Mouse (Mus musculus): Measurements from ENCODE around the gene Gpc3. TPM values are rescaled to one million over a fixed set of nuclear protein-coding genes. Genes with fewer than 3 reads are reported as not detected.

Gpc3 gene
- 524 and 545 TPM in 2 replicates for polyA plus RNA-seq (2014; fragmentation: Nextera tagmentation; extraction: Ambion mirVana)

DNA sequence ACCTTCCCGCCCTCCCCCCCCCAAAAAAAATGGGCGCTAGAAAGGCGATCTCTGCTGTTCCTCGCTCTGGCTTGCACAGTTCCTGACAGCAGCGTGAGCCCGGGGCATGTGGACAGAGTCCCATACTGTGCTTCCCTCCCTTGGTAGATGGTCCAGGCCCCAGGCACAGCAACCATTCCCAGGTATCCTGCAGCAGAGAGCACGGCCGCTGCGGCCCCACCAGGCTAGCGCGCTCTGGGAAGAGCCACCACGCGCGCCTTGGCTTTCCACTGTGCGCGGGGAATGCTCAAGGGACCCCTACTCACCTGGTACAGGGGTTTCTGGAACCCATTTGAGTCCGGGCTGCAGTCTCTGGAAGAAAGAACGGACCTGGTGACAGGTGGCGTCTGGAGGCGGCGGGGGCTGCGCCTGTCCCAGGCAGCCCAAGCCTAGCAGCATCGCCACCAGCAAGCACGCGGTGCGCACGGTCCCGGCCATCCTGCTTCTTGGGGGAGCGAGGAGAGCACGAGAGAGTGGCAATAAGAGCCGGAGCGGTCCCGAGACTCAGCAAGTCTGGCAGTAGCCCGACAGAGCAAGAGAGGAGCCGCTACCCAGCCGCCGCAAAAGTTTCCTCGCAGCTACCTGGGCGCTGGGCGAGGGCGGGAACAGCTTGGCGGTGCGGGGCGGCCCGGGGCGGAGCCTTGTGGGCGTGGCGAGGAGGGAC, at the start of gene Gpc3:
Gpc3 (minus strand) TSS at position 623 of the 703 bp plus-strand sequence.
- Histone ChIP-seq H3K36me3 (ENCODE audit: control insufficient read depth, insufficient read depth, low read length) (no peaks in the 10 kb centered on the region), H3K9ac (ENCODE audit: low read depth, low read length) (peak within 1 kb of the TSS; percentile 70), H3K4me2 (peak within 1 kb of the TSS; percentile 61), H3K27me3 (replicated peaks; ENCODE audit: control insufficient read depth, insufficient read depth, low read length) (no peaks in the 10 kb centered on the region; the same call in none of the 2 replicates), H3K4me1 (replicated peaks; ENCODE audit: control insufficient read depth, insufficient read depth, low read length) (no peaks in the 10 kb centered on the region; the same call in 1 of the 2 replicates), H3K27ac (ENCODE audit: low read depth, low read length) (peak within 1 kb of the TSS; percentile 70), H3K4me3 (ENCODE audit: low read depth, low read length) (peak within 1 kb of the TSS; percentile 58), H3K9me3 (ENCODE audit: control insufficient read depth, low read length) (no peaks in the 10 kb centered on the region)
- ATAC-seq (replicated peaks; ENCODE audit: low FRiP score) (peak; percentile 88), DNase-seq (ENCODE audit: low spot score) (peak; percentile 80)
- WGBS: 13% methylated on average over 43 of the region's 48 CpGs

DNA sequence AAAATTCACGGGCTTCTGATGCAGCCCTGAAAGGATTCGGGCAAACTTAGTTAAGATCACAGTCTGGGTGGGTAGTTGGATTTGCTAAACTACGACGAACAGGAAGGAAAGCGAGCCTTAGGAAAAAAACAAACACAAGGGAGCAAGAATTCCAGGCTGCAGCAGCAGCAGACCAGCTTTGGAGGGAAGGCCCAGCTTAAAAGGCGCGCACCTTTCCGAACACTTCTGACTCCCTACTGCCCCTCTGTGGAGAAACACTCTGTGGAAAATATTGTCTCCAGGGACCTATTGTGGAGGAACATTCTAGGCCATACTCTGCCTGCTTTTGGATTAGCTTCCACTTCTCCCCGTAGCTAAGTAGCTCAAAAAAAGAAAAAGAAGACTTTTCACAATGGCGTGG, 38.2 kb upstream of the Gpc3 start:
- H3K27ac ChIP-seq (ENCODE audit: low read depth, low read length): peak overlapping the region; percentile 71
- no peaks in the 10 kb centered on the region for H3K4me1 ChIP-seq (replicated peaks; ENCODE audit: control insufficient read depth, insufficient read depth, low read length)
- no peaks in the 10 kb centered on the region for H3K36me3 ChIP-seq (ENCODE audit: control insufficient read depth, insufficient read depth, low read length)
- H3K27me3 ChIP-seq (replicated peaks; ENCODE audit: control insufficient read depth, insufficient read depth, low read length): no peaks in the 10 kb centered on the region
- 24% methylated on average over 10 of the region's 10 CpGs for WGBS
- ATAC-seq (replicated peaks; ENCODE audit: low FRiP score): no peak; the same call in 1 of the 2 replicates
- H3K9me3 ChIP-seq (ENCODE audit: control insufficient read depth, low read length): no peaks in the 10 kb centered on the region
- no peak overlapping the region for H3K9ac ChIP-seq (ENCODE audit: low read depth, low read length)
- no peak for DNase-seq (ENCODE audit: low spot score)
- no peak overlapping the region for H3K4me3 ChIP-seq (ENCODE audit: low read depth, low read length)
- peak overlapping the region; percentile 49 for H3K4me2 ChIP-seq

GRCm38 (mm10) chrX:52651472-52651948, 37.8 kb upstream of the Gpc3 start:
- Histone ChIP-seq H3K4me1 (replicated peaks; ENCODE audit: control insufficient read depth, insufficient read depth, low read length) (no peaks in the 10 kb centered on the region), H3K27ac (ENCODE audit: low read depth, low read length) (peak overlapping the region; percentile 71), H3K4me2 (peak overlapping the region; percentile 49), H3K4me3 (ENCODE audit: low read depth, low read length) (no peak overlapping the region), H3K36me3 (ENCODE audit: control insufficient read depth, insufficient read depth, low read length) (no peaks in the 10 kb centered on the region), H3K9ac (ENCODE audit: low read depth, low read length) (no peak overlapping the region), H3K27me3 (replicated peaks; ENCODE audit: control insufficient read depth, insufficient read depth, low read length) (no peaks in the 10 kb centered on the region), H3K9me3 (ENCODE audit: control insufficient read depth, low read length) (no peaks in the 10 kb centered on the region)
- no peak for DNase-seq (ENCODE audit: low spot score)
- 25% methylated on average over 9 of the region's 9 CpGs for WGBS
- ATAC-seq (replicated peaks; ENCODE audit: low FRiP score): no peak

DNA sequence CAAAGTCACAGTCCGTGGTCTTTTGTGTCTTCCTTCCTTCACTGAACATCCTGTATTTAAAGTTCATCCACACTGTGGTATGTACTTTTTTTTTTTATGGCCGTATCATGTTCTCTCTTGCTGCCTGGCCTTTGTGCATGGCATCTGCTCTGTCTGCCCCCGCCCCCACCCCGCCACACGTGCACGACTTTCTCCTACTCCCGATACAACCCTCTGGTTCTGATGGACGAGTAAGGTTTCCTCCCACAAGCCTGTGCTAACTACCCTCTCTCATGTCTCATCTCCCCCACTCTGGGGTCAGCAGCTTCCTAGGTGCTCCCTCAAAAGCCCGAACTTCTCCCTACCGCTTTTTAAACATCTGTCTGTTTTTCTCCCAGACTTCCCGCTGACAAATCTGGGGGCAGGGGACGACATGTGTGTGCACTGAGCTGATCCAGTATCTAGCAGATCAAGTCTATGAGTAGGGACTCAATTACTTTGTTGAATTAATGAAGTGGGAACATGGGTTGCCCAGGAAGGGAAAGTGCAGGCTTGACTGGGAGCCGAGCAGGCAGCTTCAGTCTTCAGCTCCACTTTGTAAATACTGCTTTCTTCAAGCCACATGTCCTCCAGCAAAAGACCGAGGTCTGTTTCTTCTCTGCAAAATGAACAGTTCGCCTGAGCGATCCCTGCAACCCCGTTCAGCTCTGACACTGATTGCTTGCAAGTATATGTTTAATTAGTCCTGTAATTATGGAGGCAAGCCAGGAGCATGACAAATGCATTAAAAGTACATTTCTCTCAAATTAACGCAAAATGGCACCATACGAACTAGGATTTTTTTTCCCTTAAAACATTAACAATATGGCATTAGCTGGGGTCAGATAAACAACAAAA, 35.4 kb upstream of the Gpc3 start:
- Histone ChIP-seq H3K9me3 (ENCODE audit: control insufficient read depth, low read length) (no peaks in the 10 kb centered on the region), H3K4me1 (replicated peaks; ENCODE audit: control insufficient read depth, insufficient read depth, low read length) (no peaks in the 10 kb centered on the region), H3K36me3 (ENCODE audit: control insufficient read depth, insufficient read depth, low read length) (no peaks in the 10 kb centered on the region), H3K4me2 (peak overlapping the region; percentile 3; the same call in 1 of the 2 replicates), H3K4me3 (ENCODE audit: low read depth, low read length) (no peak overlapping the region), H3K9ac (ENCODE audit: low read depth, low read length) (no peak overlapping the region), H3K27ac (ENCODE audit: low read depth, low read length) (no peak overlapping the region; the same call in 1 of the 2 replicates), H3K27me3 (replicated peaks; ENCODE audit: control insufficient read depth, insufficient read depth, low read length) (no peaks in the 10 kb centered on the region)
- WGBS: 43% methylated on average over 19 of the region's 19 CpGs
- no peak for ATAC-seq (replicated peaks; ENCODE audit: low FRiP score)
- no peak for DNase-seq (ENCODE audit: low spot score)

DNA sequence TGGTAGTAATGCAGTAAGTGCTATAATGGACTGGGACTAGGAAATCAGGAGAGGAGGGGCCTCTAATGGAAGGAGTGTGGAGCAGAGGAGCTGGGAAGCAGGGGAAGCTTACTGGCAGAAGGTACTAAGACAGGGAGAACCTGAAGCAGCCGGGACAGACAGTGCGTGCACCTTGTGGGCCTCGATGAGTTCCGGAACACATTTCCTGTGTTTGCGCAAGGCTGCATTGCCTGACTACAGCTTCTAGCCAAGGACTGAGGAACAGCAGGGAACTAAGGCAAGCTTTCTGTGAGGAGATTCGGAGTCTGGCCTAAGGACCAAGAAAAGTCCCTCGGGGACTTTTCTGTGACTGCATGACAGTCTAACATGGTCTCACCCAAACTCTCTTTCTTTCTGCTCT, 30.6 kb upstream of the Gpc3 start:
- H3K36me3 ChIP-seq (ENCODE audit: control insufficient read depth, insufficient read depth, low read length): no peaks in the 10 kb centered on the region
- no peak overlapping the region for H3K4me3 ChIP-seq (ENCODE audit: low read depth, low read length)
- no peaks in the 10 kb centered on the region for H3K27me3 ChIP-seq (replicated peaks; ENCODE audit: control insufficient read depth, insufficient read depth, low read length)
- H3K9ac ChIP-seq (ENCODE audit: low read depth, low read length): no peak overlapping the region
- ATAC-seq (replicated peaks; ENCODE audit: low FRiP score): no peak
- 44% methylated on average over 7 of the region's 7 CpGs for WGBS
- no peak for DNase-seq (ENCODE audit: low spot score)
- H3K27ac ChIP-seq (ENCODE audit: low read depth, low read length): no peak overlapping the region
- no peaks in the 10 kb centered on the region for H3K9me3 ChIP-seq (ENCODE audit: control insufficient read depth, low read length)
- H3K4me1 ChIP-seq (replicated peaks; ENCODE audit: control insufficient read depth, insufficient read depth, low read length): no peaks in the 10 kb centered on the region
- H3K4me2 ChIP-seq: no peak overlapping the region

DNA sequence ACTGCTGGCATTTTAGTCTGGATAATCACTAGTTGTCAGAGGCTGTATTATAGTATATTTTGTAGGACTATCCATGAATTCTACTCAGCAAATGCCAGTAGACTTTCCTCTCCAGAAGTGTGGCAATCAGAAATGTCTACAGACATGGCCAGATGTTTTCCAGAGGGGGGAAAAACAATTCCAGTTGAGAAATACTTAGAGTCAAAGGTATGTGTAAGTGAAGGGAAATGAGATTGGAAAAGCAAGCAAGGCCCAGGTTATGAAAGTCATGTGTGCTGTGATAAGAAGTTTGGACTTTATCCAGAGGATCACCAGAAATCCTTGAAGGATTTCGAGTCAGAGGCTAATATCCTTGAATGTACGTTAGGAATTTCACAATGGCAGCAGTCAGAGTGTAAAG, 29.6 kb upstream of the Gpc3 start:
- 55% methylated on average over 2 of the region's 2 CpGs for WGBS
- Histone ChIP-seq H3K4me3 (ENCODE audit: low read depth, low read length) (no peak overlapping the region), H3K9ac (ENCODE audit: low read depth, low read length) (no peak overlapping the region), H3K4me2 (no peak overlapping the region), H3K9me3 (ENCODE audit: control insufficient read depth, low read length) (no peaks in the 10 kb centered on the region), H3K36me3 (ENCODE audit: control insufficient read depth, insufficient read depth, low read length) (no peaks in the 10 kb centered on the region), H3K27me3 (replicated peaks; ENCODE audit: control insufficient read depth, insufficient read depth, low read length) (no peaks in the 10 kb centered on the region), H3K27ac (ENCODE audit: low read depth, low read length) (no peak overlapping the region), H3K4me1 (replicated peaks; ENCODE audit: control insufficient read depth, insufficient read depth, low read length) (no peaks in the 10 kb centered on the region)
- ATAC-seq (replicated peaks; ENCODE audit: low FRiP score) (no peak), DNase-seq (ENCODE audit: low spot score) (no peak)

GRCm38 (mm10) chrX:52642126-52642525, 28.4 kb upstream of the Gpc3 start:
- ATAC-seq (replicated peaks; ENCODE audit: low FRiP score) (no peak), DNase-seq (ENCODE audit: low spot score) (no peak)
- 73% methylated on average over 2 of the region's 2 CpGs for WGBS
- Histone ChIP-seq H3K36me3 (ENCODE audit: control insufficient read depth, insufficient read depth, low read length) (no peaks in the 10 kb centered on the region), H3K4me3 (ENCODE audit: low read depth, low read length) (no peak overlapping the region), H3K9me3 (ENCODE audit: control insufficient read depth, low read length) (no peaks in the 10 kb centered on the region), H3K27ac (ENCODE audit: low read depth, low read length) (no peak overlapping the region), H3K4me1 (replicated peaks; ENCODE audit: control insufficient read depth, insufficient read depth, low read length) (no peaks in the 10 kb centered on the region), H3K4me2 (no peak overlapping the region), H3K27me3 (replicated peaks; ENCODE audit: control insufficient read depth, insufficient read depth, low read length) (no peaks in the 10 kb centered on the region), H3K9ac (ENCODE audit: low read depth, low read length) (no peak overlapping the region)

DNA sequence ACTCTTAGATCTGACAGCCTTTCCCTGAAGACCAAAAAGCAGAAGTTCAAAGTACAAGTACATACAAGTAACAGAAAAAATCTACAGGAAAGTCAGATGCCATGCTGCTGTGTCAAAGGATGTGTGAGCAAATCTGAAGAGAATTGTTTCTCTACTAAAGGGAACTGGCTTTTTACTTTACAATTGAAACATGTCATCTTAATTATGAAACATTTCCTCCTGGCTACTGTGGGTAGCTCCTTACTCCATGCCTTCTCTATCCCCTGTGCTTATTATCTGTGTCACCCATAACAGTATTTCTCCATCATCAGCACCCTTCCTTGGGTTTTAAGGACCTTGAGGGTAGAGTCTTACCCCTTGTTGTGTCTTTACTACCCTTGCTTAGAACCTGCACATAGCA, 23.7 kb upstream of the Gpc3 start:
- Histone ChIP-seq H3K4me2 (no peak overlapping the region), H3K9me3 (ENCODE audit: control insufficient read depth, low read length) (no peaks in the 10 kb centered on the region), H3K9ac (ENCODE audit: low read depth, low read length) (no peak overlapping the region), H3K4me1 (replicated peaks; ENCODE audit: control insufficient read depth, insufficient read depth, low read length) (peaks cover 4% of the 10 kb centered on the region; the same call in 1 of the 2 replicates), H3K27ac (ENCODE audit: low read depth, low read length) (no peak overlapping the region), H3K4me3 (ENCODE audit: low read depth, low read length) (no peak overlapping the region), H3K36me3 (ENCODE audit: control insufficient read depth, insufficient read depth, low read length) (no peaks in the 10 kb centered on the region), H3K27me3 (replicated peaks; ENCODE audit: control insufficient read depth, insufficient read depth, low read length) (no peaks in the 10 kb centered on the region)
- DNase-seq (ENCODE audit: low spot score) (no peak), ATAC-seq (replicated peaks; ENCODE audit: low FRiP score) (no peak)
